In the genomic region with DNA sequence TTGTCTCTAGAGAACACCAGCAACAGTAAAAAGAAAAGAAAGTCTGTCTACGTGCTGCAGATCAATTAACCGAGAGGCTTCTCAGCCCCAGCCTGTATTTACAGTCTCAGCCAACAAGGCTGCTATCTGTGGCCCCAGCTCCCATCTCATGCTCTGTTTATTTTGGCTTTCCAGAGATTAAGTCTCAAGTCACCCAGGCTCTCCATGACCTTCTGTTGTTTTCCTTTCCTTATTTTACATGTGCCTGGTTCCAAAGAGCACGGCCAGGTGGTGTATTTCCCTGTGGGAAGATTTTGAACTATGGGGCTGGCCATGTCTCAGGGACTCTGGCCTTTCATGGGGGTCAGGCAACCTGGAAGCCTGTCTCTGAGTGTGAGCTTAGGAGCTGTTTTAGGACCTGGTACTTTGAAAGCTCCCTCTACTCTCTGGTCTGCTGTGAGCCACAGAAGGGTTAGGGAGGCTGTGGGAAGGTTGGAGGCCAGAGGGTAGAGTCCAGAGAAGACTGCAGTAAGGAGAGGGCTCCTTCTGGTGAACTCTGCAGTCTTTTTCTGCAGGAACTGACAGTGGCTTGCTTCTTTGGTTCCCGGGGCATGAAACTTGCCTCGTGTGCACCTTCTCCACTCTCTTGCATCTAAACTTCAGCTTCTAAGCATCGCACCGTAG, we compare ENCODE assay signal across 16 mouse cellular contexts. TPM values are rescaled to one million over a fixed set of nuclear protein-coding genes. Genes with fewer than 3 reads are reported as not detected.
DNase-seq lines count a peak whose midpoint lies in the region; ATAC-seq and TF ChIP-seq lines count a peak whose summit lies in the region.
"Had no signal": no experiment of that assay in that cellular context is flagged by ENCODE, and none has a peak within 500 bp of the region (broad histone marks: within the 10 kb centered on the region; RNA-seq: fewer than 3 reads in every experiment).

No protein-coding gene starts in this region.

- ATAC-seq in liver, postnatal 0 days, result no peak
- ATAC-seq: hindbrain, embryonic 16.5 days; midbrain, embryonic 16.5 days had no signal

- WGBS in liver, postnatal 0 days (ENCODE audit: insufficient replicate concordance), result 64% methylated on average over 7 of the region's 7 CpGs

- no peak for TF ChIP-seq EP300 in liver, postnatal 0 days (IDR thresholded peaks at IDR 0.05; ENCODE audit: low read depth)

- H3K9me3 ChIP-seq in liver, postnatal 0 days (ENCODE audit: low read length), result no peaks in the 10 kb centered on the region
- H3K9me3 ChIP-seq: embryonic facial prominence, embryonic 13.5 days; forebrain, embryonic 12.5 days had no signal

- no peak overlapping the region for H3K9ac ChIP-seq in liver, postnatal 0 days (replicated peaks)
- H3K9ac ChIP-seq: embryonic facial prominence, embryonic 13.5 days; forebrain, embryonic 12.5 days had no signal

- peaks cover 41% of the 10 kb centered on the region for H3K4me1 ChIP-seq in liver, postnatal 0 days (ENCODE audit: insufficient read depth)
- H3K4me1 ChIP-seq: embryonic facial prominence, embryonic 13.5 days; forebrain, embryonic 12.5 days had no signal

- 0 out of 2 replicates have a peak overlapping the region, but pooled peaks have one; percentile 7 for H3K27ac ChIP-seq in liver, postnatal 0 days (ENCODE audit: low read depth)
- no peak overlapping the region for H3K27ac ChIP-seq in layer of hippocampus, adult 2 months
- H3K27ac ChIP-seq: embryonic facial prominence, embryonic 13.5 days; forebrain, embryonic 12.5 days; macrophage had no signal

- no peaks in the 10 kb centered on the region for H3K36me3 ChIP-seq in liver, postnatal 0 days (replicated peaks; ENCODE audit: insufficient read depth, low read length)
- H3K36me3 ChIP-seq: embryonic facial prominence, embryonic 13.5 days; forebrain, embryonic 12.5 days had no signal

- TF ChIP-seq CTCF in liver, postnatal 0 days (IDR thresholded peaks at IDR 0.05; ENCODE audit: low read depth), result no peak
- no peak for TF ChIP-seq CTCF in layer of hippocampus, adult 2 months (conservative IDR thresholded peaks at IDR 0.05)

- no peak overlapping the region for H3K4me3 ChIP-seq in liver, postnatal 0 days (ENCODE audit: low read depth, low read length)
- H3K4me3 ChIP-seq in layer of hippocampus, adult 2 months, result no peak overlapping the region
- H3K4me3 ChIP-seq: embryonic facial prominence, embryonic 13.5 days; forebrain, embryonic 12.5 days had no signal

- no peak overlapping the region for H3K4me2 ChIP-seq in liver, postnatal 0 days (ENCODE audit: low read depth, low read length)
- H3K4me2 ChIP-seq: embryonic facial prominence, embryonic 13.5 days; forebrain, embryonic 12.5 days had no signal

- no peaks in the 10 kb centered on the region for H3K27me3 ChIP-seq in liver, postnatal 0 days (ENCODE audit: insufficient read depth, low read length)
- H3K27me3 ChIP-seq: embryonic facial prominence, embryonic 13.5 days; forebrain, embryonic 12.5 days had no signal

- DNase-seq in kidney, adult 18-20 months, result peak; percentile 11
- DNase-seq in kidney, adult 11 months, result no peak
- peak; percentile 9 for DNase-seq in ovary, postnatal 36 days (ENCODE audit: low spot score)
- no peak for DNase-seq in ovary, postnatal 14 days (ENCODE audit: low spot score)
- DNase-seq in liver, postnatal 0 days, result no peak
- DNase-seq in adrenal gland, postnatal 36 days, result no peak
- no peak for DNase-seq in layer of hippocampus, adult 2 months (ENCODE audit: low spot score in 2 of 2)
- DNase-seq: adrenal gland, postnatal 14 days; retina, postnatal 1 day; spleen, adult 18-20 months had no signal

RNA-seq across cellular contexts. Expression of a gene that starts 7.4 kb away (rescaled TPM):
- polyA plus RNA-seq in liver, postnatal 0 days (2015; fragmentation: Nextera tagmentation; extraction: Ambion mirVana), result 21.9 and 22.9 TPM in 2 replicates
- total RNA-seq in adrenal gland, postnatal 36 days (2021), result 10 to 100 TPM; 46.8 to 76.2 TPM
- total RNA-seq in layer of hippocampus, adult 2 months (2021), result 10 to 100 TPM; 83.4 to 90.6 TPM

RNA-seq across cellular contexts. Expression of a gene that starts 11.4 kb away (rescaled TPM):
- 37.4 and 45.7 TPM in 2 replicates for polyA plus RNA-seq in liver, postnatal 0 days (2015; fragmentation: Nextera tagmentation; extraction: Ambion mirVana)
- total RNA-seq in adrenal gland, postnatal 36 days (2021), result 10 to 100 TPM in 1 of 2 experiments, 1 to 10 TPM in 1; 7.2 to 15.7 TPM
- 1 to 10 TPM in 1 of 2 experiments, under 1 TPM in 1; 0.66 to 2.5 TPM for total RNA-seq in layer of hippocampus, adult 2 months (2021)
- total RNA-seq: MEL had no signal

Comparison
In these comparisons a context has a peak if more than half of its experiments do, and no peak if none do; other contexts are left out.
1. DNase-seq: peak in kidney, adult 18-20 months (single experiment) and ovary, postnatal 36 days (single experiment); none in kidney, adult 11 months (single experiment), ovary, postnatal 14 days (single experiment), liver, postnatal 0 days (single experiment), adrenal gland, postnatal 36 days (0 of 2) and layer of hippocampus, adult 2 months (0 of 2).